Comparison of ENCODE assay signal across 8 mouse cellular contexts in genomic region chr15:85734571-85735033, GRCm38 (mm10). TPM values are rescaled to one million over a fixed set of nuclear protein-coding genes. Genes with fewer than 3 reads are reported as not detected.
A peak's percentile ranks its signal among the peaks of the same experiment; 100 is the strongest.
DNase-seq lines count a peak whose midpoint lies in the region; ATAC-seq and TF ChIP-seq lines count a peak whose summit lies in the region.

TSS of gene Ppara (plus strand) at chr15:85734983.

- no peak for TF ChIP-seq CTCF in lung, postnatal 0 days (IDR thresholded peaks at IDR 0.05)
- TF ChIP-seq CTCF in embryonic fibroblast, embryonic 13.5 days (IDR thresholded peaks at IDR 0.05; ENCODE audit: borderline replicate concordance, insufficient read depth, low read length), result no peak
- no peak for TF ChIP-seq CTCF in stomach, postnatal 0 days (IDR thresholded peaks at IDR 0.05; ENCODE audit: low read depth)

- peak within 1 kb of the TSS; percentile 29 for H3K9ac ChIP-seq in lung, postnatal 0 days (replicated peaks; ENCODE audit: low read depth)
- H3K9ac ChIP-seq in liver, embryonic 11.5 days (ENCODE audit: low read depth, low read length), result peak within 1 kb of the TSS; percentile 38; the same call in 1 of the 2 replicates
- peak within 1 kb of the TSS; percentile 73 for H3K9ac ChIP-seq in stomach, postnatal 0 days (ENCODE audit: low read length)

- peak; percentile 29 for DNase-seq in lung, postnatal 0 days (ENCODE audit: low spot score)
- no peak for DNase-seq in lung, adult 18-20 months
- no peak for DNase-seq in hindbrain, embryonic 10.5 days (ENCODE audit: low spot score)
- no peak for DNase-seq in liver, embryonic 11.5 days (ENCODE audit: low spot score)
- DNase-seq in stomach, postnatal 0 days (ENCODE audit: low spot score), result peak; percentile 54
- DNase-seq in cerebellum, adult 8-10 months, result no peak
- no peak for DNase-seq in layer of hippocampus, adult 9-11 months

- H3K4me1 ChIP-seq in lung, postnatal 0 days (ENCODE audit: insufficient read depth, low read depth, low read length), result 0 out of 2 replicates have a peak, but pooled peaks cover 3% of the 10 kb centered on the region
- H3K4me1 ChIP-seq in embryonic fibroblast, embryonic 13.5 days (ENCODE audit: control insufficient read depth, insufficient read depth, low read length), result no peaks in the 10 kb centered on the region
- H3K4me1 ChIP-seq in hindbrain, embryonic 10.5 days (replicated peaks), result peaks cover 18% of the 10 kb centered on the region
- peaks cover 6% of the 10 kb centered on the region; the same call in 1 of the 2 replicates for H3K4me1 ChIP-seq in liver, embryonic 11.5 days (replicated peaks; ENCODE audit: control insufficient read depth, insufficient read depth, low read length)
- H3K4me1 ChIP-seq in stomach, postnatal 0 days (replicated peaks; ENCODE audit: control insufficient read depth, insufficient read depth), result peaks cover 2% of the 10 kb centered on the region; the same call in 1 of the 2 replicates

- no peak for TF ChIP-seq POLR2A in embryonic fibroblast, embryonic 13.5 days (IDR thresholded peaks at IDR 0.05; ENCODE audit: low read depth, low read length)

- H3K4me3 ChIP-seq in lung, postnatal 0 days (ENCODE audit: low read depth, low read length), result peak within 1 kb of the TSS; percentile 56
- H3K4me3 ChIP-seq in embryonic fibroblast, embryonic 13.5 days (ENCODE audit: insufficient read depth, low read length), result peak within 1 kb of the TSS; percentile 60
- peak within 1 kb of the TSS; percentile 81 for H3K4me3 ChIP-seq in hindbrain, embryonic 10.5 days
- H3K4me3 ChIP-seq in liver, embryonic 11.5 days (ENCODE audit: low read depth, low read length), result peak within 1 kb of the TSS; percentile 60
- H3K4me3 ChIP-seq in stomach, postnatal 0 days (ENCODE audit: low read depth, low read length), result peak within 1 kb of the TSS; percentile 68

- H3K27me3 ChIP-seq in lung, postnatal 0 days (replicated peaks; ENCODE audit: insufficient read depth, low read length), result 0 out of 2 replicates have a peak, but pooled peaks cover 4% of the 10 kb centered on the region
- peaks cover 84% of the 10 kb centered on the region for H3K27me3 ChIP-seq in hindbrain, embryonic 10.5 days (ENCODE audit: insufficient read depth, poor library complexity, severe bottlenecking)
- peaks cover 45% of the 10 kb centered on the region for H3K27me3 ChIP-seq in liver, embryonic 11.5 days (replicated peaks; ENCODE audit: control insufficient read depth, insufficient read depth, low read length)
- no peaks in the 10 kb centered on the region for H3K27me3 ChIP-seq in stomach, postnatal 0 days (ENCODE audit: control insufficient read depth, insufficient read depth, low read length)

- WGBS in lung, postnatal 0 days, result 8% methylated on average over 21 of the region's 28 CpGs
- WGBS in hindbrain, embryonic 10.5 days, result 5% methylated on average over 28 of the region's 28 CpGs
- 8% methylated on average over 27 of the region's 28 CpGs for WGBS in liver, embryonic 11.5 days
- 4% methylated on average over 26 of the region's 28 CpGs for WGBS in stomach, postnatal 0 days

- no peaks in the 10 kb centered on the region for H3K9me3 ChIP-seq in lung, postnatal 0 days (ENCODE audit: low read length)
- H3K9me3 ChIP-seq in hindbrain, embryonic 10.5 days, result no peaks in the 10 kb centered on the region
- H3K9me3 ChIP-seq in liver, embryonic 11.5 days (ENCODE audit: control insufficient read depth, low read length), result no peaks in the 10 kb centered on the region
- no peaks in the 10 kb centered on the region for H3K9me3 ChIP-seq in stomach, postnatal 0 days (ENCODE audit: control insufficient read depth, low read length)

- peak within 1 kb of the TSS; percentile 89 for H3K4me2 ChIP-seq in lung, postnatal 0 days (replicated peaks; ENCODE audit: low read depth, low read length)
- H3K4me2 ChIP-seq in liver, embryonic 11.5 days, result peak within 1 kb of the TSS; percentile 71
- peak within 1 kb of the TSS; percentile 89 for H3K4me2 ChIP-seq in stomach, postnatal 0 days (replicated peaks; ENCODE audit: low read depth)

- H3K27ac ChIP-seq in lung, postnatal 0 days (ENCODE audit: low read length), result peak within 1 kb of the TSS; percentile 72
- H3K27ac ChIP-seq in embryonic fibroblast, embryonic 13.5 days (ENCODE audit: insufficient read depth, low read length), result no peak within 1 kb of the TSS
- H3K27ac ChIP-seq in hindbrain, embryonic 10.5 days, result peak within 1 kb of the TSS; percentile 77
- no peak within 1 kb of the TSS for H3K27ac ChIP-seq in liver, embryonic 11.5 days (ENCODE audit: low read depth, low read length)
- peak within 1 kb of the TSS; percentile 81 for H3K27ac ChIP-seq in stomach, postnatal 0 days (replicated peaks)

- TF ChIP-seq EP300 in lung, postnatal 0 days (IDR thresholded peaks at IDR 0.05), result no peak
- TF ChIP-seq EP300 in stomach, postnatal 0 days (optimal IDR thresholded peaks at IDR 0.05), result no peak

- no peaks in the 10 kb centered on the region for H3K36me3 ChIP-seq in lung, postnatal 0 days (ENCODE audit: insufficient read depth, low read length)
- H3K36me3 ChIP-seq in hindbrain, embryonic 10.5 days, result no peaks in the 10 kb centered on the region
- H3K36me3 ChIP-seq in liver, embryonic 11.5 days (ENCODE audit: control insufficient read depth, insufficient read depth, low read length), result no peaks in the 10 kb centered on the region
- H3K36me3 ChIP-seq in stomach, postnatal 0 days (ENCODE audit: control insufficient read depth, insufficient read depth, low read length), result no peaks in the 10 kb centered on the region

- peak; percentile 37 for ATAC-seq in lung, postnatal 0 days
- ATAC-seq in liver, embryonic 11.5 days (replicated peaks; ENCODE audit: low FRiP score), result no peak
- peak; percentile 31; the same call in 1 of the 2 replicates for ATAC-seq in stomach, postnatal 0 days (ENCODE audit: low FRiP score, low TSS enrichment)

RNA-seq across cellular contexts. Expression of gene Ppara, which starts in this region (rescaled TPM):
- polyA plus RNA-seq in lung, postnatal 0 days (2015; fragmentation: Nextera tagmentation; extraction: Ambion mirVana), result 5.1 and 5.2 TPM in 2 replicates
- 0.25 and 0.67 TPM in 2 replicates for polyA plus RNA-seq in embryonic fibroblast, embryonic 13.5 days (2011; ENCODE audit: insufficient read length, low read depth, missing spikeins)
- polyA plus RNA-seq in hindbrain, embryonic 10.5 days (2016; fragmentation: Nextera tagmentation; extraction: Ambion mirVana), result 0.24 and 0.62 TPM in 2 replicates
- 2.5 and 3.4 TPM in 2 replicates for polyA plus RNA-seq in liver, embryonic 11.5 days (2014; fragmentation: Nextera tagmentation; extraction: Ambion mirVana)
- 16.8 and 18.8 TPM in 2 replicates for polyA plus RNA-seq in stomach, postnatal 0 days (2015; fragmentation: Nextera tagmentation; extraction: Ambion mirVana)

Comparison
In these comparisons a context has a peak if more than half of its experiments do, and no peak if none do; other contexts are left out.
1. DNase-seq: peak in lung, postnatal 0 days (single experiment) and stomach, postnatal 0 days (single experiment); none in lung, adult 18-20 months (0 of 2), hindbrain, embryonic 10.5 days (single experiment), liver, embryonic 11.5 days (single experiment), cerebellum, adult 8-10 months (single experiment) and layer of hippocampus, adult 9-11 months (single experiment).
2. H3K27ac ChIP-seq: peak in lung, postnatal 0 days (single experiment), hindbrain, embryonic 10.5 days (single experiment) and stomach, postnatal 0 days (single experiment); none in embryonic fibroblast, embryonic 13.5 days (single experiment) and liver, embryonic 11.5 days (single experiment).
3. Peak in every context shown above with its lines, with median percentiles within 50 percentile points of each other: H3K4me2 ChIP-seq, H3K4me3 ChIP-seq and H3K9ac ChIP-seq.